Mouse (Mus musculus) testis, adult 2 months (tissue): ENCODE results near the gene Mymx.

ENCODE experiments used
- CTCF ChIP-seq: fragments of 200-500 bp; IDR thresholded peaks from 2 replicates; pipeline ENCODE4 v1.5.1; 2012; ENCODE audit warnings: low read depth, mild to moderate bottlenecking, inconsistent platforms, low read length, moderate library complexity; ENCODE audit not compliant: control insufficient read depth, insufficient read depth, insufficient replicate concordance
- POLR2A ChIP-seq: fragments of 200-500 bp; IDR thresholded peaks from 2 replicates; pipeline ENCODE4 v1.6.1; 2012; ENCODE audit warnings: low read depth, mild to moderate bottlenecking, inconsistent platforms, low read length, moderate library complexity; ENCODE audit not compliant: control insufficient read depth

DNA sequence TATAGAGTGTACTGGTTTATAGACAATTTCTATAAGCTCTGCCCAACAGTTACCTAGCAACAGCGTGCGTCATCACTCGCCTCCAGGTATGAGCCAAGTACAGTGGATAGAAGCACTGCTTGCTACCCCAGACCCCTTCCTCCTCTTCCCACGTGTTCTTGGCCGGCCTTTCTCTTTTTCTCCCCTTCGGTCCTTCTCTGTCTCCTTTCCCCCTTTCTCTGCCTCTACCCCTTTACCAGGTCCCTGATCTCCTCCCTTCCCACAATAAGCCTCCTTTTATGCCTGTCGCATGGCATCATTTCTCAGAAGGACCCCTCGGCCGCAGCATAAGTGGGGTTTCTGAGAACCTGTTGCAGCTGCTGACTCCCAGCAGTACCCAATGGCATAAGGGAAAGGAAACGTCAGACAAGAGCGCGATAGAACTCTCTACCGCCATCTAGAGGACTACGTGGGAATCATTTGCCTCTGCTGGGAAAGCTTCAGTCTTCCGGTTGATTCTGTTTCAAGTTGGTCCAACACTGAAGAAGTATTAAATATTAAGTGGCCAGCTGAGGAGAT is 24.8 kb upstream of the Mymx start:
- TF ChIP-seq POLR2A, result no peak
- peak; percentile 69; the same call in 1 of the 2 replicates for TF ChIP-seq CTCF
